ENCODE assay signal across 8 mouse cellular contexts in genomic region chr11:117824060-117824969, GRCm38 (mm10). TPM values are rescaled to one million over a fixed set of nuclear protein-coding genes. Genes with fewer than 3 reads are reported as not detected.
DNase-seq lines count a peak whose midpoint lies in the region; ATAC-seq lines count a peak whose summit lies in the region.

No protein-coding gene starts in this region.

- H3K36me3 ChIP-seq in intestine, embryonic 14.5 days (ENCODE audit: control insufficient read depth, insufficient read depth, low read length): peaks cover 42% of the 10 kb centered on the region

- H3K27me3 ChIP-seq in intestine, embryonic 14.5 days (replicated peaks; ENCODE audit: control insufficient read depth, insufficient read depth, low read length): no peaks in the 10 kb centered on the region

- peaks cover 48% of the 10 kb centered on the region for H3K4me1 ChIP-seq in intestine, embryonic 14.5 days (replicated peaks; ENCODE audit: control insufficient read depth, insufficient read depth, low read length)

- H3K9ac ChIP-seq in intestine, embryonic 14.5 days (ENCODE audit: low read length): peak overlapping the region; percentile 75

- peak; percentile 63 for ATAC-seq in intestine, embryonic 14.5 days (replicated peaks; ENCODE audit: low FRiP score, low TSS enrichment, low read depth)
- 0 out of 2 replicates have a peak, but pooled peaks have one; percentile 18 for ATAC-seq in megakaryocyte-erythroid progenitor cell, adult 5-6 weeks (replicated peaks; ENCODE audit: low FRiP score, low TSS enrichment, poor library complexity, severe bottlenecking)
- no peak for ATAC-seq in inflammation-experienced regulatory T-cells, adult 6 months

- intact Hi-C loops in left cerebral cortex, postnatal 14 days (cut with DNase I): loop anchor here (2.0 to 5.0 kb wide), 5 partner anchors 34 to 457 kb away; no protein-coding TSS in a partner anchor

- WGBS in intestine, embryonic 14.5 days: 16% methylated on average over 23 of the region's 23 CpGs

- peak overlapping the region; percentile 57 for H3K4me3 ChIP-seq in intestine, embryonic 14.5 days (ENCODE audit: low read depth, low read length)

- DNase-seq in adipocyte (ENCODE audit: low spot score): peak; percentile 88
- peak; percentile 92 for DNase-seq in embryo, embryonic 10 days (ENCODE audit: low spot score)
- DNase-seq in gastrocnemius, postnatal 10 days: peak; percentile 79
- peak; percentile 93 for DNase-seq in intestine, embryonic 14.5 days (ENCODE audit: low spot score)
- DNase-seq in left cerebral cortex, postnatal 14 days (ENCODE audit: low spot score in 2 of 2): peak; percentile 88
- peak; percentile 78 for DNase-seq in right cerebral cortex, postnatal 25 days

- H3K27ac ChIP-seq in intestine, embryonic 14.5 days (ENCODE audit: low read depth): peak overlapping the region; percentile 57

- no peaks in the 10 kb centered on the region for H3K9me3 ChIP-seq in intestine, embryonic 14.5 days (ENCODE audit: control insufficient read depth, low read length)

- H3K4me2 ChIP-seq in intestine, embryonic 14.5 days (ENCODE audit: low read length): peak overlapping the region; percentile 58

RNA-seq across cellular contexts. Expression of gene Afmid, which starts 1.4 kb away (rescaled TPM):
- total RNA-seq in gastrocnemius, postnatal 10 days (2021): 1 to 10 TPM; 5.1 to 5.3 TPM
- 6.6 and 7.0 TPM in 2 replicates for polyA plus RNA-seq in intestine, embryonic 14.5 days (2014; fragmentation: Nextera tagmentation; extraction: Ambion mirVana)
- 1 to 10 TPM; 7.0 to 8.4 TPM for total RNA-seq in left cerebral cortex, postnatal 14 days (2021)
- total RNA-seq in megakaryocyte-erythroid progenitor cell, adult 5-6 weeks (2014; fragmentation: Nextera tagmentation): 7.2 and 9.4 TPM in 2 replicates
- total RNA-seq in megakaryocyte-erythroid progenitor cell, adult 5-6 weeks (2017): 0.70 and 1.0 TPM in 2 replicates
- polyA plus RNA-seq in inflammation-experienced regulatory T-cells, adult 6 months (2017; shearing (Covaris generic)): 10 to 100 TPM; 32.7 to 39.5 (median 35.4) TPM

RNA-seq across cellular contexts. Expression of gene Tk1, which starts 1.6 kb away (rescaled TPM):
- 10 to 100 TPM; 14.3 to 20.5 TPM for total RNA-seq in gastrocnemius, postnatal 10 days (2021)
- 159 and 163 TPM in 2 replicates for polyA plus RNA-seq in intestine, embryonic 14.5 days (2014; fragmentation: Nextera tagmentation; extraction: Ambion mirVana)
- 1 to 10 TPM; 1.3 to 1.4 TPM for total RNA-seq in left cerebral cortex, postnatal 14 days (2021)
- total RNA-seq in megakaryocyte-erythroid progenitor cell, adult 5-6 weeks (2014; fragmentation: Nextera tagmentation): 191 and 266 TPM in 2 replicates
- 46.7 and 52.5 TPM in 2 replicates for total RNA-seq in megakaryocyte-erythroid progenitor cell, adult 5-6 weeks (2017)
- 100 to 1,000 TPM in 1 of 3 experiments, 10 to 100 TPM in 2; 27.3 to 126 (median 52.4) TPM for polyA plus RNA-seq in inflammation-experienced regulatory T-cells, adult 6 months (2017; shearing (Covaris generic))

RNA-seq across cellular contexts. Expression of gene Gm20708, which starts 14.8 kb away (rescaled TPM):
- 1 to 10 TPM; 1.2 to 3.3 TPM for total RNA-seq in gastrocnemius, postnatal 10 days (2021)
- polyA plus RNA-seq in intestine, embryonic 14.5 days (2014; fragmentation: Nextera tagmentation; extraction: Ambion mirVana): 0.83 TPM in 1 of 2 replicates, not detected in the other
- total RNA-seq in left cerebral cortex, postnatal 14 days (2021): 1 to 10 TPM; 1.9 to 2.3 TPM
- 0.45 and 7.0 TPM in 2 replicates for total RNA-seq in megakaryocyte-erythroid progenitor cell, adult 5-6 weeks (2014; fragmentation: Nextera tagmentation)
- 3.5 TPM in 1 of 2 replicates, not detected in the other for total RNA-seq in megakaryocyte-erythroid progenitor cell, adult 5-6 weeks (2017)
- 1 to 10 TPM; 3.1 to 5.0 (median 4.9) TPM for polyA plus RNA-seq in inflammation-experienced regulatory T-cells, adult 6 months (2017; shearing (Covaris generic))

RNA-seq across cellular contexts. Expression of gene Syngr2, which starts 14.8 kb away (rescaled TPM):
- 10 to 100 TPM; 90.3 to 95.1 TPM for total RNA-seq in gastrocnemius, postnatal 10 days (2021)
- polyA plus RNA-seq in intestine, embryonic 14.5 days (2014; fragmentation: Nextera tagmentation; extraction: Ambion mirVana): 145 TPM in 2 replicates
- 10 to 100 TPM; 11.9 to 13.0 TPM for total RNA-seq in left cerebral cortex, postnatal 14 days (2021)
- total RNA-seq in megakaryocyte-erythroid progenitor cell, adult 5-6 weeks (2014; fragmentation: Nextera tagmentation): 166 and 173 TPM in 2 replicates
- total RNA-seq in megakaryocyte-erythroid progenitor cell, adult 5-6 weeks (2017): 83.2 and 116 TPM in 2 replicates
- polyA plus RNA-seq in inflammation-experienced regulatory T-cells, adult 6 months (2017; shearing (Covaris generic)): 100 to 1,000 TPM in 1 of 3 experiments, 10 to 100 TPM in 2; 86.3 to 118 (median 89.8) TPM

RNA-seq across cellular contexts. Expression of gene Birc5, which starts 24.7 kb away (rescaled TPM):
- 10 to 100 TPM; 11.4 to 13.2 TPM for total RNA-seq in gastrocnemius, postnatal 10 days (2021)
- polyA plus RNA-seq in intestine, embryonic 14.5 days (2014; fragmentation: Nextera tagmentation; extraction: Ambion mirVana): 337 and 340 TPM in 2 replicates
- 1 to 10 TPM; 1.6 to 1.7 TPM for total RNA-seq in left cerebral cortex, postnatal 14 days (2021)
- total RNA-seq in megakaryocyte-erythroid progenitor cell, adult 5-6 weeks (2014; fragmentation: Nextera tagmentation): 164 and 220 TPM in 2 replicates
- total RNA-seq in megakaryocyte-erythroid progenitor cell, adult 5-6 weeks (2017): 144 and 182 TPM in 2 replicates
- 100 to 1,000 TPM in 1 of 3 experiments, 10 to 100 TPM in 2; 16.8 to 256 (median 23.6) TPM for polyA plus RNA-seq in inflammation-experienced regulatory T-cells, adult 6 months (2017; shearing (Covaris generic))

Comparison
In these comparisons a context has a peak if more than half of its experiments do, and no peak if none do; other contexts are left out.
1. RNA of gene Tk1, which starts 1.6 kb away (total RNA-seq): 46.7 to 266 TPM in megakaryocyte-erythroid progenitor cell, adult 5-6 weeks and 14.3 to 20.5 TPM in gastrocnemius, postnatal 10 days; 1.3 to 1.4 TPM in left cerebral cortex, postnatal 14 days; every median in the first group is over 4 times any median in the second.
2. Peak in every context shown above with its lines, with median percentiles within 50 percentile points of each other: DNase-seq.